Mouse (Mus musculus): Measurements from ENCODE around the gene Baiap2l2.

- no peak for TF ChIP-seq POLR2A (IDR thresholded peaks at IDR 0.05; ENCODE audit: insufficient read depth, low read depth, low read length)
- no peak for TF ChIP-seq CTCF (IDR thresholded peaks at IDR 0.05; ENCODE audit: insufficient read depth, low read depth, low read length)
Measured at GRCm38 (mm10) chr15:79326264-79326663, 40.9 kb upstream of the Baiap2l2 start.

Measured in olfactory bulb, adult 2 months (tissue).